Mouse (Mus musculus) gastrocnemius, adult 2 months (tissue): Measurements from ENCODE around the gene Hipk1. TPM values are rescaled to one million over a fixed set of nuclear protein-coding genes. Genes with fewer than 3 reads are reported as not detected.
"Not testable (repeated sequence)": the region's sequence is repeated elsewhere in the genome, so short reads cannot be mapped to it uniquely, and the experiment has no call there.

Source experiments
- DNase-seq: peaks from one replicate; pipeline ENCODE4 v3.0.0; 2022
- H3K27ac ChIP-seq: fragments of 200-600 bp; 2 replicates; pipeline ENCODE4 v1.8.1; 2022; ENCODE audit warnings: mild to moderate bottlenecking
- H3K4me3 ChIP-seq: fragments of 200-600 bp; 2 replicates; pipeline ENCODE4 v1.8.1; 2022; ENCODE audit warnings: mild to moderate bottlenecking, moderate library complexity
- CTCF ChIP-seq: fragments of 200-600 bp; IDR thresholded peaks from 2 replicates; pipeline ENCODE4 v1.8.1; 2022; ENCODE audit warnings: antibody characterized with exemption, mild to moderate bottlenecking, moderate library complexity
- intact Hi-C: fragments of 180-260 bp; cut with DNase I; formaldehyde crosslinking; loops from one replicate; pipeline ENCODE4 v1.15.1; 2025
- long read RNA-seq, 2 experiments: library from polyadenylated mRNA; stranded (forward); transcript quantifications; one replicate each; pipeline ENCODE4 v2.0.0; 2021
- total RNA-seq, 2 experiments: library from RNA; stranded (reverse); gene quantifications; 2 replicates each; pipeline ENCODE4 v1.2.3; 2021

The Hipk1 gene
- 10 to 100 TPM; 67.2 to 73.7 TPM for total RNA-seq
- long read RNA-seq, experiment 1, full-length matches to known transcripts: 8 of 31 reads
- long read RNA-seq, experiment 1, partial matches to known transcripts: 5 of 31 reads
- long read RNA-seq, experiment 1, other reads (novel, unspliced or antisense): 18 of 31 reads
- long read RNA-seq, experiment 2, full-length matches to known transcripts: 11 of 31 reads
- long read RNA-seq, experiment 2, partial matches to known transcripts: 6 of 31 reads
- long read RNA-seq, experiment 2, other reads (novel, unspliced or antisense): 14 of 31 reads

GRCm38 (mm10) chr3:103791230-103792110, at the start of gene Hipk1:
Hipk1 (minus strand) TSS chr3:103791563.
- TF ChIP-seq CTCF: no peak
- intact Hi-C loops: loop anchor here (1.0 kb wide), 1 partner anchor 18 kb away; the partner anchor contains the start of genes Ap4b1, Dclre1b and Gm43064
- peak within 1 kb of the TSS; percentile 93 for H3K27ac ChIP-seq
- peak; percentile 96 for DNase-seq
- H3K4me3 ChIP-seq: peak within 1 kb of the TSS; percentile 96

GRCm38 (mm10) chr3:103840946-103841345, 49.6 kb upstream of the Hipk1 start:
- H3K27ac ChIP-seq, intact Hi-C loops, H3K4me3 ChIP-seq, DNase-seq: not testable (repeated sequence)

DNA sequence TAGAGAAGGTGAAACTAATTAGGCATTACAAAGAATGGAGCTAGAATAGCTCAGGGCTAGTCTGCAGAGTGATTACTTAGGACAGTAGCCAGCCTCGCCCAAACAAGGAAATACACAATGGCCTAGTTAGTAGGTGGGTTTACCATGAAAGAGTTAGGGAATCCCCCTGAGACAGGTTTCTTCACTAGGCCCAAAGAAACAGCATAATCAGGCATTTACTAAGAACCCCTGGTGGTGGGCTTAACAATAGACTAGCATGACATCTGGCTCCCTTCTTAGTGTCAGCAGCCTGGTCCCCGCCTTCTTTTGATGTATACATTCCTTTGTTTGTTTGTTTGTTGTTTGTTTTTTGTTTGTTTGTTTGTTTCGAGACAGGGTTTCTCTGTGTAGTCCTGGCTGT, 48.8 kb upstream of the Hipk1 start:
- DNase-seq, H3K27ac ChIP-seq, H3K4me3 ChIP-seq, intact Hi-C loops: not testable (repeated sequence)

DNA sequence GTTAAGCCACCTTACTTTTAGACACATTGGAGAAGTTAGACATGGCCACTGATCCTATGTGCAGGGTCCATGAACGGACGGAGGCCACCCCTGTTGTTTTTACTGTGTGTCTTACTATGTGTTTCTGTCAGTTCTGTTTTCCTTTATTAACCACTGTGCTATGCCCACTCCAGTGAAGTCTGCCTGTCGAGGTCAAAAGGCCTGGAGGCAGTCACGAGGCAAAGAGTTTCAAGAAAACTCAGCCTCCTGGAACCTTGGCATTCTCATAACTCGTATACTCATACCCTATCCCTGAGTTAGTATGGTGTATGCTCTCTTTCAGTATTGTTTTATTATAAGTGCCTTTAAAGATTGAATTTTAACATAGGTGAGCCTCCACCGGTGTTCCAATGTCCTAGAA, 48.3 kb upstream of the Hipk1 start:
- intact Hi-C loops: no loop called here
- DNase-seq: no peak
- no peak for TF ChIP-seq CTCF
- H3K4me3 ChIP-seq: no peak overlapping the region
- no peak overlapping the region for H3K27ac ChIP-seq

DNA sequence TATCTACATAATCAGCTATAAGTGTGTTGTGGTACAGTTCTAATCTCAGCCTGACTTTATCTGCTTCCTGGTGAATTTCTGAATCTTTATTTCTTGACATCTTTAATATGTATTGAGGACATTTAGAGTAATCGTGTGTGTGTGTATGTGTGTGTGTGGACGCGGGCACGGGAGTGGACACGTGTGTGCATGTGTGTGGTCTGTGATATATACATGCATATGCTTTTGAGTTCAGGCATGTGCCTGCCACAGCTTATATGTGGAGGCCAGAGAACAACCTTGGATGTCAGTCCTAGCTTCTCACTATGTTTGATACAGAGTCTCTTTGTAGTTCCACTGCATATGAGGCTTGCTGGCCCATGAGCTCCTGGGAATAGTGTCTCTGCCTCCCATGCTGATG, 45.1 kb upstream of the Hipk1 start:
- intact Hi-C loops: no loop called here
- Histone ChIP-seq H3K4me3 (no peak overlapping the region), H3K27ac (no peak overlapping the region)
- no peak for TF ChIP-seq CTCF
- no peak for DNase-seq

GRCm38 (mm10) chr3:103835951-103836310, 44.6 kb upstream of the Hipk1 start:
- no peak for DNase-seq

DNA sequence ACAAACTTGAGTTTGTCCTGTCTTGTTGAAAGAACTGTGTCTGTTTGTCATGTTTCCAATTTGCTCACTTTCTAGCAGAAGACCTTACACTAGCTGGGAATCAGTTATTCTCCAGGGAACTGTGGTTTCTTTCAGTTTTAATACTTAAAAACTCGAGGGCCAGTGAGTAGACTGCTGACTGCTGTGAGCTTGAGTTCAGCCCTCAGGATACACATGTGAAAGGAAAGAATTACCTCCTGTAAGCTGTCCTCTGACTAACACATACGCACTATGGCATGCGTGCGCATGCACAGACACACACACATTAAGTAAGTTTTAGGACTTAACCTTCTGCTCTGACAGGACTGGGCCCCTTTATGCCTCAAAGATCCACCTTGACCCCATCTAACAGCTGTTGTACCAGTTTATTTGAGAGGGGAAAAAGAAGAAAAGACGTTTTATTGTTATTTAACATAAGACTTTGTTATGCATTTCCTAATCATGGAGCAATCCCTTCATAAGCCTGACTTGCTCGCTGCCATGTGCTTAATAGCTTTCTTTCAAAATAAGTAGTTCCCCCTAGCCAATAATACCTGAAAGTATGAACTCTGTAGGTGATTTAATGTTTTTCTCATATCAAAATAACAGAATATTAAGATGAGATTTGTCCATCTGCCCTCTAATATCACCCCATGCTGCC, 44.0 kb upstream of the Hipk1 start:
- Histone ChIP-seq H3K4me3 (no peak overlapping the region), H3K27ac (no peak overlapping the region)
- no peak for TF ChIP-seq CTCF
- DNase-seq: no peak
- intact Hi-C loops: no loop called here

More at GRCm38 (mm10) chr3:103835951-103836310, 44.6 kb upstream of the Hipk1 start:
- Histone ChIP-seq H3K27ac (no peak overlapping the region), H3K4me3 (no peak overlapping the region)
- no peak for TF ChIP-seq CTCF
- intact Hi-C loops: no loop called here

- intact Hi-C loops: no loop called here
- DNase-seq: no peak
- TF ChIP-seq CTCF: no peak
- no peak overlapping the region for H3K4me3 ChIP-seq
- no peak overlapping the region for H3K27ac ChIP-seq
These were observed 42.6 kb upstream of the Hipk1 start for GRCm38 (mm10) chr3:103834001-103834400.

DNA sequence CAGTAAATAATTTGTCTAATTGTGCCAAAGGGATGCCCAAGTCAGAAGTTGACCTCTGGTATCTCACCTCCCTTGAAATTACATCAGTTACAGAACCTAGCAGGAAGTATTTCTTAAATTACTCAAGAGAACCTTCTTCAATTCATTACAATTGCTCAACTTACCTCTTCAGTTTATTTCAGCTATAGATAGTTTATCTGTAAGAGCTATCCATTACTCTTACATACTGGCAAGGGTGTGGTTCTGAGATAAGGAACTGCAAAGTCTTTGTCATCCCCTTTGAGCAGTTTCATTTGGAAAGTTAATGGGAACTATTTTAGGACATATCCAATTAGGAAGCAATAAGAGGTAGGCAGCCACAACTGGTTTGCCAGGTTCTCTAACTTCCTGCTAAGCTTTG, 41.1 kb upstream of the Hipk1 start, which contains the start of gene Bcl2l15:
TSS of gene Bcl2l15 (plus strand) at position 176 of the 400 bp plus-strand sequence.
- H3K27ac ChIP-seq: no peak within 1 kb of the TSS
- intact Hi-C loops: no loop called here
- no peak for TF ChIP-seq CTCF
- H3K4me3 ChIP-seq: no peak within 1 kb of the TSS
- DNase-seq: no peak

- DNase-seq: no peak
- no peak overlapping the region for H3K27ac ChIP-seq
- intact Hi-C loops: no loop called here
These were observed 39.8 kb upstream of the Hipk1 start for GRCm38 (mm10) chr3:103831146-103831545.

DNA sequence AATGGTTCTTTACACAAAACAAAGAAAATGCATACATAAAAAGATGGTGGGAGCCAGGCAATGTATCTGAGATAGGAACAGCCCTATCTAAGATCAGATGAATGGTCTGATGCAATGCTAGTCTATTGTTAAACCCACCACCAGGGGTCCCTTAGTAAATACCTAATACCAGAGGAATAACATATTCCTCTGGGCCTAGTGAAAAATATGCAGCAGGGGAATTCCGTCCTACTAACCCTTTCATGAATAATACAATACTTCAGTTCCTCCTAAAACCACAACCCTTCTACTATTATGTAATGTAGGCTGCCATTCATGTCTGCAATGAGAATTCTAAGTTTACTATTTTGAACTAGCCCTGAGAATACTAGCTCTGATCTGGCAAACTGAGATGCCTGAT, 39.3 kb upstream of the Hipk1 start:
- intact Hi-C loops, DNase-seq, H3K27ac ChIP-seq, H3K4me3 ChIP-seq: not testable (repeated sequence)

More at GRCm38 (mm10) chr3:103831146-103831545, 39.8 kb upstream of the Hipk1 start:
- no peak for TF ChIP-seq CTCF
- H3K4me3 ChIP-seq: no peak overlapping the region

GRCm38 (mm10) chr3:103829036-103829435, 37.7 kb upstream of the Hipk1 start:
- Histone ChIP-seq H3K27ac (no peak overlapping the region), H3K4me3 (no peak overlapping the region)
- intact Hi-C loops: no loop called here
- DNase-seq: no peak
- no peak for TF ChIP-seq CTCF

- no peak for DNase-seq
- TF ChIP-seq CTCF: peak; percentile 12; the same call in 1 of the 2 replicates
- H3K27ac ChIP-seq: no peak overlapping the region
- intact Hi-C loops: no loop called here
- H3K4me3 ChIP-seq: no peak overlapping the region
These were observed 36.2 kb upstream of the Hipk1 start for GRCm38 (mm10) chr3:103827548-103827947.
